Mouse (Mus musculus): ENCODE measurements around the gene Arl2bp. TPM values are rescaled to one million over a fixed set of nuclear protein-coding genes. Genes with fewer than 3 reads are reported as not detected.

Gene Arl2bp
- polyA plus RNA-seq, 1 experiment, result 79.0 TPM

DNA sequence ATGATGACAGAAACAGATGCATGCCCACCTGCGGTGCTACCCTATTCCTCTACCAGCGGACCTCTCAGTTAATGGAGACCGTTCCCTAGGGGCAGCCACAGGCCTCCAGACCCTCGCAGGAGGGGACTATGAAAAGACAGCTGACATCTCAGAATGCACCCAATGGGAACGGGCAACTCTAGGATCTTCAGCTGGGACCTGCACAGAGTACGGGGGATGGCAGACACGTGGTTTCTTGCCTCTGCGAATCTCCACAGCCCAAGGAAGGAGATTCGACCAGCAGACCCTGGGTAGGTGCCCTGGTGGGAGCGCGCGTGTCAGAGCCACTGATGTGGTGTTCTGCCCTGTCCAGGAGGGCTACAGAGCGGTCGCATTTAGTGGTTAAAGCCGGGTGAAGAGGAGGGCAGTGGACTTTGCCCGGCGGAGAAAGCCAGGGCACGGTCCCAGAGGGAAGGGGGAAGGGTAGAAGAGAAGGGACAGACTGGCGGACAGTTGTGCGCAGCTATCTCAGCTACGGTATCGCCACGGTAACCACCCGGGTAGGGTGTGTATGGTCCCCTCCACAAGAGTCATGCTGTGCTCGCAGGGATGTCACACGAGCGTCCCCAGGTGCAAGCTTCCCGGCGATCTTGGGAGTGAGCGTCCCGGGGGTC lies 29.1 kb downstream of the Arl2bp start:
- DNase-seq (ENCODE audit: low read depth), result no peak

DNA sequence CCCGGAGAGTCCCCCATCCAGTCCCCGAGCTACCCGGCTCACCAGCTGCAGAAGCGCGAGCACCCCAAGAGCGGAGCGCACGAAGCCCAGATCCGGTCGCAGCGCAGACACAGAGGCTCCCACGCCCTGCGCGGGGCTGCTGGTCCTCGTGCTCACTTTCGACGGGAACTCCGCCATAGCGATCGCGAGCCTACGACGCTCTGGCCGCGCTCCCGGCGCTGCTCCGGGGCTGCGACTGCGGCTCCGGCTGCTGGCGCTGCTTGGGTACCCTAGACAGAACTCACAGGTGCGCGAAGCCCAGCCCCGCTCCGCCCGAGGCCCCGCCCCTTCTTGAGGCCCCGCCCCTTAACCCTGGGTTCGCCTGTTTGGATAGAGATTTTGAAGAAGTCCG lies 29.6 kb downstream of the Arl2bp start, which contains the start of gene Pllp:
Gene Pllp (minus strand): TSS at position 285 of the 391 bp plus-strand sequence.
- DNase-seq (ENCODE audit: low read depth), result no peak

DNA sequence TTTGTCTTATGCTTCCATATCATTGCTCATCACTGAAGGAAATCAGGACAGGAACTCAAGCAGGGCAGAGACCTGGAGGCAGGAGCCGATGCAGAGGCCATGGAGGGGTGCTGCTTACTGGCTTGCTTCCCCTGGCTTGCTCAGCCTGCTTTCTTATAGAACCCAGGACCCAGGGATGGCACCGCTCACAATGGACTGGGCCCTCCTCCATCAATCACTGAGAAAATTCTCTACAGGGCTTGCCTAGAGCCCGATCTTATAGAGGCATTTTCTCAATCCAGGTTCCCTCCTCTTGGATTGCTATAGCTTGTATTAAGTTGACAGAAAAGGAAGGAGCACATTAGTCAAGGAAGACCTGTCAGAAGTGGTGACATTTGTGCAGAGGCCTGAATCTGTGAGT lies 30.2 kb downstream of the Arl2bp start:
- DNase-seq (ENCODE audit: low read depth), result no peak

DNA sequence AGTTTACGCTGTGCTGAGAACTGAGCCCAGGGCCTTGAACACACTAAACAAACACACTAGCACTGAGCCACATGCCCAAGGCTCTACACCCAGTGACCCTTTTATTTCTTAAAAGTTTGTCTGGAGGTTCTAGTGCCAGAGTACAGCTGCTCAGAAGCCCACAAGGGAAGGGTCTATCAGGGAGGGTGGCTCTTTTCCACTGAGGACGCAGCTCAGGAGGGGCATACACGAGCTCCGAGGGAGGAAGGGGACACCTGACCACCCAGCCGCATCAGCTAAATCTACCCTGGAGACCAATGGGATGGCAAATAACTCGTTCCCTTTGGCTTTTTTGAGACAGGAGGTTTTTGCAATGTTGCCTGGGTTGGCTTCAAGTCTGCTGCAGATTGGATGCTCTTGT lies 31.6 kb downstream of the Arl2bp start:
- no peak for DNase-seq (ENCODE audit: low read depth)

DNA sequence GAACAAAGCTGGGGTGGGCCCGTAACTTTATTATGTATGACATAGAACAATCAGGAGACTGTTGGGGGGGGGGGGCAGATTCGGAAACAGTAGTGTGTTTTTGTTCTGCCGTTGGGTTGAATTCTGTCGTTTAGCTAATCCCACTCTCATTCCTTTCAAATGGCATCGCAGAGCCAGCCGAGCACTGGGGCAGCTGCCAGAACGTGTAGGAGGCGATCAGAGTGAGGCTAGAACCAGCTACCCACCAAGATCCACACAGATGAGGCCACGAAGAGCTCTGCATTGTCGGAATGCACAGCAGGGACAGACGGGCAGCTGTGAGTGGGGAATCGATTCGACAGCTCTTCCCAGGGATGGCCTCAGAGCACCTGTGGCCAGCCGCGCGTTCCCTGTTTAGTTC lies 33.0 kb downstream of the Arl2bp start:
- DNase-seq (ENCODE audit: low read depth), result no peak

DNA sequence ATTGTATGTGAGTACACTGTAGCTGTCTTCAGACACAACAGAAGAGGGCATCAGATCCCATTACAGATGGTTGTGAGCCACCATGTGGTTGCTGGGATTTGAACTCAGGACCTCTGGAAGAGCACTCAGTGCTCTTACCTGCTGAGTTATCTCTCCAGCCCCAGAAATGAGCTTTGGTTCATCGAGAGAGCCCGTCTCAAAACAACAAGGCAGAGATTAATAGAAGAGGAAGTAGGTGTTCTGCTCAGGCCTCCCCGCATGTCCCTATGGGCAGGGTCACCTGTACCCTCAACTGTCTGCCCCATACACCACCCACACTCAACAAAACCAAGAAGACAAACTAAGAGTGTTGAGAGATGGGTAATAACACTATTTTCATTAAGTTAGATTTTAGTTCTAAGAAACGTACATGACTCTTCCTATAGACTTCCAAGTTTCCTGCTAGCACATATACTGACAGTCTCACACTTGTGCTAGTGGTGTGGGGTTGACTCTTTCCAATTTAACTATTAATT lies 34.1 kb downstream of the Arl2bp start:
- no peak for DNase-seq (ENCODE audit: low read depth)

DNA sequence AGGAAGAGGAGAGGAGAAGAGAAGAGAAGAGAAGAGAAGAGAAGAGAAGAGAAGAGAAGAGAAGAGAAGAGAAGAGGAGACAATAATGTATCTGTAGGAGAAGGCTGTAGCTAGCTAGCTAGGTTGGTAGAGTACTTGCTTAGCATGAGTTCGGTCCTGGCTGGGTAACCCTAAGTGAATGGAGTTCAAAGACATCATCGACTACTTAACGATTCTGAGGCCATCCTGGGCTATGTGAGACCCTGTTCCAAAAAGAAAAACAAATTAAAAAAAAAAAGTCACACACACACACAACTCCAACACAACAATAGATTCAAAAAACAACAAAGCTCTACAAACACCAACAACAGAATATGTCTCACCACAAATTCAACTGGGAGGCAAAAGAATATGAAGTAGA lies 35.8 kb downstream of the Arl2bp start:
- no peak for DNase-seq (ENCODE audit: low read depth)

DNA sequence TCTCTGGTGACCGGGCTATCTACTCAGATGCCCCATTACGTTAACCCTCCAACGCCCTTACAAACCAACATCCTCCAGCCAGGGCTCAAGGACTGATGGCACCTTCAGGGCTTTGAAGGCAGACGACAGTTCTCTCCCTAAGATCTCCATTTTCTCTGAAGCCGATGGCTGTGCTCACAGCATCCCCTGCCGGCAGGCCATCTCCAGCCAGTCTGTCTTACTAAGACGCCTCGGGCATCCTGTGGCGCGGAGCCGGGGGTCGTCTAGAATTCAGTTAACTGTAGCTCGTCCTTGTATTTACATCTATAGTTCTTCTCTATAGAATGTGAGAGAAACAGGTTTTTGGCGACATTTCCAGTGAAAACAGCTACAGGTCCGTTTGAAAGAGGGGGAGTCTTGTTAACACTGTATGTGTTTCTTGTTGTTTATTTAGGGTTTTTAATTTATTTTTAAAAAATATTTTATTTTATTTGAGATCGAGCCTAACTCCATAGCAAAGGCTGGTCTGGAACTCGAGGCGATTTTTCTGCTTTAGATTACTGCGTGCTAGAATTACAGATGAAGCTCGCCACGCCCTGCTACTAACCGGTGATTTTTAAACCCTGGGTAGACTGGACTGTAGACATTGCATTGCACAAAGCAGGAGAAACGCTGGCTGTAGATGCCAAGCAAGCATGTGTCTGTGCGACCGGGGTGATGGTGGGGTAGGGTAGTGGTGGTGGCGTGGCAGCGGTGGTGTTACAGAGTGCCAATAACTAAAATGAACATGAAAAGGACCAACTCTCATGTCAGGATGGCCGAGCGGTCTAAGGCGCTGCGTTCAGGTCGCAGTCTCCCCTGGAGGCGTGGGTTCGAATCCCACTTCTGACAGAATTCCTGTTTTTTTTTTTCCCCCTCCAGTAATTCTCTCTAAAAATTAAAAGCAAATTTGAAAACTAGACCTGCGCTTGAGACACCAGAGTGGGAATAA lies 36.7 kb downstream of the Arl2bp start:
- DNase-seq (ENCODE audit: low read depth), result no peak

DNA sequence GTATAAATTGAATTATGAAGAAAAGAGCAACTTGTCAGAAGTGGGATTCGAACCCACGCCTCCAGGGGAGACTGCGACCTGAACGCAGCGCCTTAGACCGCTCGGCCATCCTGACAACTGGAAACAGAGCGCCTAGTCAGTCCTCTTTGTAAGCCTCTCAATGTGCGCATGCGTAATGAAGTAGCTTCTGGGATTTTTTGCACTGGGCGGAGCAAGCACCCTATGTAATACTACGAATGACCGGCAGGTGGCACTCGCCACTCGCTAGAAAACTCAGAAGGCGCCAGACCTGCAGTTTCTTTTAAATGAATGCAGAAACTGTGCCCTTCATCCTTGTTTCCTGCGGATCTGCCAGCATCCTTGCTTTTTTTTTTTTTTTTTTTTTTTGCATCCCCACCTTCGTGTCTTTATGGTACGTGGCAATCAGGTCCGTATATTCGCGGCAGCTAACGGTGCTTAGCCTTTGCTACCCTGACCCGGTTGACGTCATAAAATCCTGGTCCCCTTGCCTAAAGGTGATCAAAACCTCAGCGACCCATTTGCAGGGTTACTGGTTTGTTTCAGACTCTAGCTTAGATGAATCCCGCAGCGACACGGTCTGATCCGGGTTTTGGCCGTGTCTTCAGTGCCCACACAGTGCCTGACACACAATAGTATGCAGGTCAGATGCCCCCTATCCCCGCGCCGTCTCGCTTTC lies 37.7 kb downstream of the Arl2bp start:
- DNase-seq (ENCODE audit: low read depth), result no peak

DNA sequence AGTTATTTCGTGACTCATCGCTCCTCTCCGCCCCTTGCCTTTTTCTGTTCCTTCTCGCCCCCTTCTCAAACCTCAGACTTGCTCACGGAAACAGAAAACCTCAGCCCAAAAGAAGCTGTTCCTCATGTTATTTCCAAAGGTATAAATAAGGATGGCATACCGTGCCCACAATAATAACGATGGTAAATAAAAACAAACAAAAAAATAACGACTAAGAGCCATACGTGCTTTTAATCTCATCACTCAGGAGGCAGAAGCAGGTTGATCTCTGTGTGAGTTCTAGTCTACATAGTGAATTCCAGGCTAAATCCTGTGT lies 38.2 kb downstream of the Arl2bp start:
- DNase-seq (ENCODE audit: low read depth), result no peak

DNA sequence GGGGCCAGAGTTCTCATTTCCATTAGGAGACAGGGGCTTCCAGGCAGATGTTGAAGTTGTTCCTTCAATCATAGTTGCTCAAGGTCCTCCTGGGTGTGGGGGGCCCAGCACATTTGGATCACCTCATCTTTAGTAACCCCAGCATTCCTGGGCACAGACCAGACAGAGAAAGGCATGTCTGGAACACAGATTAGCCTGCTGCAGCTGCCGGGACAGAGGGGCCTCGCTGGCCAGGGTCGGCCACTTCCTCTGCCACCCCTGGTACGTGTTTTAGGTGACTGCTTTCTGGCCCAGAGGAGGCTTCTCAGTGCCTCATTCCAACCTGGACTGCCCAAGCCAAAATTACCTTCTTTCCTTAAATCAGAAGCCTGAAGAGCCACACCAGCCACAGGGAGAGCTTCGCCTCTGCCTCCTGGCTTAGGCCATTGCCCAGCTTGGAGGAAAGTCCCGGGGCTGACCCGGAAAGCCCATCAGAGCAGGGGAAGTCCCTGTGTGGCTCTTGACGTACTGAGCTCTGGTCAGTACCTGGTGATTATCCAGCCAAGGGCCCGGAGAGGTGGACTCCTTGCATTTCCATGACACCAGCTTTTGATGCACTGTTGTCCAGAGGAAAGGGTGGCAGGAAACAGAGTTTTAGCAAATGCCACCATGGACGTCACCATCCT lies 39.3 kb downstream of the Arl2bp start:
- DNase-seq (ENCODE audit: low read depth), result no peak

DNA sequence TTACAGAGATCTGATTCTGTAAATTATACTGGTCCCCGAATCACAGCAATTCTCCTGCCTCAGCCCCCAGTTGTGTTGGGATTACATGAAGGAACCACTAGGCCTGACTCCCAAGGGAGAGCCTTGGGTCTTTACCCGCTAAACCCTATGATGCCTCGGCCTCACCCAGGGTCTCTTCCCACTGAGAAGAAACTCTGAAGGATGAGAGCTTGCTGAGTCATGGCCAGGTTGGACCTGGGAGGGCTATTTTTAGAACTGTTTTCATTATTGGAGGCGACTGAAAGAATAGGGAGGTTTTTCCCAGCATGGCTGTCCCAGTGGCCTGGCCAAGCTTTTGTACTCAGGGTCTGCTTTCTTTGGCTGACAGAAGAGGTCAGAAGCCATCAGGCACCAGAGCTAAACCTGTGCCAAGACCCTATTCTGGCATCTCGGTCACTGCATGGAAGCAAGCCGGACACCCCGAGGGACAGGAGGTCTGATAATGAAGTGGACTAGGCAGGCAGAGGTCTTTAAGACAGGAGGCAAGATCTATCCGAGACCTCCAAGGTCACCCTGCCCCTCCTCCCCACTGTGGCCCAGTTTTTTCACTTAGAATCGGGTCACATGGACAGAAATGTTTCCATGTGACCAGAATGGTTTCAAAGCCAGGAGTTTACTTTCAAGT lies 40.5 kb downstream of the Arl2bp start:
- no peak for DNase-seq (ENCODE audit: low read depth)

DNA sequence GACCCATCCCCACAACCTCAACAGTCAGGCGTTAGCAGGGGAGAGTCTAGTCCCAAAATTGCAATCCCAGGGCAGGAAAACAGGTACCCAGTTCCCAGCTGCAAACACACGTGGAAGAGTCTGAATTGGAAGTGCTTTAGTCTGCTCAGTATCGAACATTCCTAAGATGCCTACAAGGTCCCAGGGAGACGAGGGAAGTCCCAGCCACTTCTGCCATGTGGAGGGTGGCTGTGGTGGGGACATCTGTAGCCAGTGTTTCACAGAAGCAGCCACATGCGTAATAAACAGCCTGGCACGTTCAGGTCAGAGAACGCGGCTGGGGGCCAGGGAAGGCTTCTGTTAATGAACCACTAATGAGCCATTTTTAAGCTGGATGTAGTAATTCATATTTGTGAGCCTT lies 43.9 kb downstream of the Arl2bp start:
- DNase-seq (ENCODE audit: low read depth), result no peak

DNA sequence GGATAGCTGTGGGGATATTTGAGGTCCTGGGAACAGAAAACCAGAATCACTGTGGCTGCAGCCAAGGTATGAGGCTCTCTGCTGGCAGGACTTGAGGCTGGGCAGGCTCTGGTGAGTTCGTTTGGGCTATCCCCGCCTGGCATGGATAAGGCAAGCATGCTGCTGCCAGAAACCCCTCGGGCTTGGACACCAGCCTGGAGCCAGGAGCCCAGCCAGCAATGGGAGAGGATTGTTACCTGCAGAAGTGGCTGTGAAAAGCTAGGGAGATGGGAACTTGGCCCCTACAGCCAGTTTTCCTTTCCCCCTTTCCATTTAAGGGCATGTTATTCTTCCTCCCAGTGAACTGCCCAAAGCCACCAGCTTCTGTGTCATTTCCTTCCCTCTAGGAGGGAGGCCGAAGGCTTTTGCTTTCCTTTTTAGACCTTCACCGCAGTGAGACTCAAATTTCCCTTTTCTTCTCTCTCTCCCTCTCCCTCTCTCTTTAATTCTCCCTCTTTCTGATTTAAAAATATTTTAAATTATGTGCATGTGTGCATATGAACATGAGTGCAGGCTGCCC lies 44.8 kb downstream of the Arl2bp start:
- DNase-seq (ENCODE audit: low read depth), result no peak

DNA sequence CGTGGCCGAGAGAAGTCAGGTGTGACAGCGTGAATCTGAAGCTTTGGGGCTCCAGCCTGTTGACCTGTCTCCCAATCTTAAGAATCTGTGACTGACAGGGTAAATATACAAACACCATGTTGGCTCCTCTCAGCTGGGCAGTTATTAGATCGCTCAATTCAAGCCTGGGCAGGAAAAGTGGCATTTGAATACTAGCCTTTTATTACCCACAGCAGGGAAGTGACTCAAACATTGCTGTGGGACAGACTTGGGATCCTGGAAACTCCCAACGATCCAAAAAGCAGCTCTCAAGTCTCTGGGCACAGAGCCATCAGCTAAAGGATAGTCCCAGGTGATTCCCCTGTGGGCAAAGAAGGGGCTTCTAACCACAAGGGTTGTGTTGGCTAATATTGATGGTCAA lies 48.2 kb downstream of the Arl2bp start:
- DNase-seq (ENCODE audit: low read depth), result no peak

DNA sequence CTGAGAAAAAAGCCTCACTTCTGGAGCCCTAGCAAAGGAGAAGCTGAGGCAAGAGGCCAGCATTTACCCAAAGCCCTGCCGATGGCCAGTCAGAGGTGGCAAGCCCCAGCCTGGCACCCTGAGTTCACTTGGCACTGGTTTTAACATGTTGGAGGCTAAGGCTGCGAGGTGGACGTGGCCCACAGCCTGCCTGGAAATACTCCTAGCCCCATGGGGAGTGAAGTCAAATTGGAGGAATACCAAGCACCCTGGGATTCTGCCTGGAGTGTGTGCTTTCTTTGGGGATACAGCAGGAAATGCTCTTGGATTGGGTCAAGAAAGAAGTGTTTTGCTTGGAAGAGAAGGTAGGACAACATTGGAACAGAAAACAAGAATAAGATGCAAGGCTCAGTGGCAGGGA lies 49.5 kb downstream of the Arl2bp start:
- no peak for DNase-seq (ENCODE audit: low read depth)

DNA sequence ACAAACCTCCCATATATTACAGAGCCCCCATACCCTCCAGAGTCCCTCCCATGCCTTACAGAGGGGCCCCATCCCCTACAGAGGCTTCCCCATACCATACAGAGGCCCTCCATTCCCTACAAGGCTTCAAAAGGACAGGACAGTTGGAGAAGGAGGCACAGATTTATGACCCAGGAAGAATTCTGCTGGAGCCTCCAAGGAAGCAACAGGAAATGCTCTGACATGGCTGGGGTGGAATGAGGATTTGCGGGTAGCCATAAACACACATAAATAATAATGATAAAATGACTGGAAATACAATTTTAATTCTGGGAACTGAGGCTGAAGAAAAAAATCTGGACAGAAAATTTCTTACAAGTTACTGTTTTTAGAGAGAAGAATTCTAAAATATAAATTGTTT lies 50.4 kb downstream of the Arl2bp start:
- DNase-seq (ENCODE audit: low read depth), result no peak

Measured in gonadal fat pad, adult 2 months (tissue).